Mouse (Mus musculus) megakaryocyte-erythroid progenitor cell, adult 5 weeks (primary cell): ENCODE measurements around the gene Spast. TPM values are rescaled to one million over a fixed set of nuclear protein-coding genes. Genes with fewer than 3 reads are reported as not detected.

ENCODE experiments used
- polyA plus RNA-seq: library from polyadenylated mRNA; stranded (reverse); fragments of >175 nt; gene quantifications from 2 replicates; pipeline ENCODE4 v1.2.3, GENCODE M21; 2012

Spast gene
- 11.7 and 13.1 TPM in 2 replicates for polyA plus RNA-seq

GRCm38 (mm10) chr17:74338937-74339804, at the start of gene Spast:
Spast (plus strand) TSS chr17:74338987.

GRCm38 (mm10) chr17:74295026-74295970, 43.5 kb upstream of the Spast start, which contains the start of gene Memo1:
Memo1 (minus strand) TSS chr17:74295521.

GRCm38 (mm10) chr17:74323844-74324243, 14.9 kb upstream of the Spast start, which contains the start of gene Dpy30:
Dpy30 (minus strand) TSS chr17:74323944.

GRCm38 (mm10) chr17:74395383-74396065, 56.7 kb downstream of the Spast start, which contains the start of gene Slc30a6:
Slc30a6 (plus strand) TSS chr17:74395608.

Other genes with a start within 250 kb of the Spast start
- 43.4 and 49.3 TPM in 2 replicates for gene Memo1, start 43.5 kb upstream of the Spast start, polyA plus RNA-seq
- gene Dpy30, start 15.0 kb upstream of the Spast start, polyA plus RNA-seq, result 71.1 and 83.4 TPM in 2 replicates
- gene Slc30a6, start 56.6 kb downstream of the Spast start, polyA plus RNA-seq, result 1.00 and 1.4 TPM in 2 replicates
- 0.41 and 0.53 TPM in 2 replicates for gene Nlrc4, start 120.2 kb downstream of the Spast start, polyA plus RNA-seq
- 20.9 and 22.7 TPM in 2 replicates for gene Yipf4, start 150.5 kb downstream of the Spast start, polyA plus RNA-seq
- gene Birc6, start 189.3 kb downstream of the Spast start, polyA plus RNA-seq, result 14.4 and 20.6 TPM in 2 replicates